Mouse (Mus musculus) cerebellum, postnatal 4 days (tissue): Measurements from ENCODE around the gene Slc44a1.

ENCODE experiments used
- DNase-seq, 2 experiments: peaks; one replicate each; pipeline ENCODE4 v3.0.0; 2022; ENCODE audit warnings: low spot score in 2 of 2, mixed read lengths in 1 of 2

The Slc44a1 gene

GRCm38 (mm10) chr4:53537101-53537500 lies 96.9 kb downstream of the Slc44a1 start:
- DNase-seq = no peak

GRCm38 (mm10) chr4:53537539-53537938 lies 97.3 kb downstream of the Slc44a1 start:
- no peak for DNase-seq

DNA sequence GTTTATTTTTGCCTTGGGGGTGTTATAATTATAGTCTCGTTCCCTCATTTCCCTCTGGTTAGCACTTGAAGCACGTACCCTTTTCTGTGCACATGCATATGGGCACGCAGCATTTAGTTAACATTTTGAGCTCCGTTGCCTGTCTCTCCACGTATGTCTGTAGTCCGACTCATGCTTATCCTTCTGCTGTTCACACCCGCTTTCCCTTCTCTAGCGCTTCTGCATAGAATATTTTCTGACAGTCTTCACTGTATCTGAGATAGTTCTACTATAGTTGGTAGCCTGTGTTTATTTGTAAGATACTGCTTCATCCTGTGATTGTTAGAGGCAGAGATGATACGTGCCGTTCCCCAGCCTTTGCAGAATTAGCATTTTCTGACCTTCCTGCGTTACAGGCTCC lies 98.4 kb downstream of the Slc44a1 start:
- DNase-seq = no peak

DNA sequence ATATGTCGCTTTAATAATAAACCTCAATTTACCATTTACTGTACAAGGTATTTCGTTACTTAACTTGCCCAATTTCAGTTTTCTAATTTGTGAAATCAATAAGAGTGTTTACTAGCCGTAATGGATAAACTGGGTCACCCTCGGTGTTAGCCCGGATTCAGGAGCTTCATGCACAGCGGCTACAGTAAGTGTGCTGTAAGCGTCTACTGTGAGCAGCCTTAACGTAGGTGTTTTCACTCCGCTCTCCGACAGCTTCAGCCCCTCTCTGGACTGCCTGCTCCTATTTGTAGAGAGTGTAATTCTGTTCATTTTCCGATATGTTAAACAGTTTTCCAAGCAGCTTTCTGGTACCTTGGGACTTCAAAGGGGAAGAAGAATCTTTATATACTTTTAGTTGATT lies 99.7 kb downstream of the Slc44a1 start:
- no peak for DNase-seq

GRCm38 (mm10) chr4:53543421-53543820 lies 103.2 kb downstream of the Slc44a1 start:
- no peak for DNase-seq

DNA sequence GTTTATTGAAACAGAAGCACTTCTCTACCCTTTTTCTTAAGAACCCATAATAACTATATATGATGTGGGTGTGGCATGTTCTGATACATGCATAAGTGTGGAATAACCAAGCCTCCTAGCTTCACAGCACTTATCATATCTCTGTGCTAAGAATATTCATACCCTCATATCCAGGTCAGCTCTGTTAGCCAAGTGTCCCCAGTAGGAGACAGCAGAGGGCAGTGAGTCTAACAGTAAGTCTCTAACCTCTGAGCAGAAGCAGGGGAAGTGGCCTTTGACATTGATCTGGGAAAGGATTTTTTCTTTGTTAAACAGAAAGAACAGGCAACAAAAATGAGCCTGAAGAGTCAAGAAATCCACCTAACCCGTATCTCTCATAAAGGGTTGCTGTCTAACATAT lies 104.7 kb downstream of the Slc44a1 start:
- no peak for DNase-seq

- DNase-seq = no peak
Observed at GRCm38 (mm10) chr4:53547381-53547780, 107.2 kb downstream of the Slc44a1 start.

- no peak for DNase-seq
Observed at GRCm38 (mm10) chr4:53549375-53549774, 109.2 kb downstream of the Slc44a1 start.

GRCm38 (mm10) chr4:53564618-53565017 lies 124.4 kb downstream of the Slc44a1 start:
- no peak for DNase-seq

GRCm38 (mm10) chr4:53567065-53567464 lies 126.9 kb downstream of the Slc44a1 start:
- DNase-seq = no peak

GRCm38 (mm10) chr4:53575558-53575957 lies 135.3 kb downstream of the Slc44a1 start:
- no peak for DNase-seq

GRCm38 (mm10) chr4:53587676-53588075 lies 147.5 kb downstream of the Slc44a1 start:
- no peak for DNase-seq

DNA sequence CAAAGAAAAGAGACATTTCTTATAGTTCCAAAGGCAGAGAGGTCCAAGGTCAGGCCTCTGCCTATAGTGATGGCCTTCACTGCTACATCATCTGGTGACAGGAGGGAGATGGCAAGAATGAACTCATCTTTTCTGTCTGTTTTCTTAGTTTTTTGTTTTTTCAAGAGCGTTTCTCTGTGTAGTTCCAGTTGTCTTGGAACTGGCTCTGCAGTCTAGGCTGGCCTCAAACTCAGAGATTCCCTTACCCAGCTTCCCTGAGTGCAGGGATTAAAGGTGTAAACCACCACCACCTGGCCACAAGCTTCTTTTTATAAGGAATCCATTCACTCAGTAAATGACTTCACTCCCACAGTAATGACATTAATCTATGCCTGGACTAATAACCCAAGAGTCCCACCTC lies 148.7 kb downstream of the Slc44a1 start:
- DNase-seq = no peak

DNA sequence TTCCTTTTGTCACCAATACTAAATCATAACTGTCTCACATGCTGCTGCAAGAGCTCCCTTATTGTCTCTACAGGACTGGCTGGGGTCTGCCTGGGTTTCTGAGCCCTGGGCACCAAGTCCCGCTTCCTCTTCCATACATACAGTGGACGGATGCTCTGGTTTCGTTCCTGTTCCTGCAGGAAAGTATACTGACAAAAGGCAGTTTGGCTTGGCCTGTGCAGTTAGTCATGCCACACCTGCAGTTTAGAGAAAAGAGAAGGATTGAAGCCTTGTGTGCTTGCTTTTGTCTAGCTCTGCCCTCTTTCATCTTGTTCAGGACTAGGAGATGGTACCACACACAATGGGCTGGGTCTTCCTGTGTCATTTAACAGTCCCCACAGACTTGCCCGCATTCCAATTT lies 149.3 kb downstream of the Slc44a1 start:
- no peak for DNase-seq

GRCm38 (mm10) chr4:53590163-53590562 lies 149.9 kb downstream of the Slc44a1 start:
- DNase-seq = no peak

- no peak for DNase-seq
Observed at GRCm38 (mm10) chr4:53590691-53591447, 150.7 kb downstream of the Slc44a1 start.

DNA sequence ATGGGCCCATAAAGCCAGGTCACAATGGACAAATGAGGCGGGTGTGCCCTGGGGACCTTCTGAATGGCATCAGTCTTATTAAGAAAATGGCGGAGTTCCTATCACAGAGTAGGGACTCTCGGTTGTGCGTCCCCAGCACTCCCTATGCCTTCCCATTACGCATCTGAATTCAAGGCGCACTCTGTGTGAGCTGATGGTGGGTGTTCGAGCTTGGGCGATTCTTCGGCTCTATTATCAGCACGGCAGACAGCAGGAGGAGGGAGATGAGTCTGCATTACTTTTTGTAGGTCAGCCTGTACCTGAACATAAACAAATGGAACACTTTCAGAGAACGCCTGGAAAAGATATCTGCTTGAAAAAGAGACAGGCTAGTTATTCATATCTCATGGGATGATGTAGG lies 151.3 kb downstream of the Slc44a1 start:
- DNase-seq = no peak

GRCm38 (mm10) chr4:53591941-53592340 lies 151.7 kb downstream of the Slc44a1 start:
- DNase-seq = no peak

GRCm38 (mm10) chr4:53592386-53592785 lies 152.2 kb downstream of the Slc44a1 start:
- no peak for DNase-seq

DNA sequence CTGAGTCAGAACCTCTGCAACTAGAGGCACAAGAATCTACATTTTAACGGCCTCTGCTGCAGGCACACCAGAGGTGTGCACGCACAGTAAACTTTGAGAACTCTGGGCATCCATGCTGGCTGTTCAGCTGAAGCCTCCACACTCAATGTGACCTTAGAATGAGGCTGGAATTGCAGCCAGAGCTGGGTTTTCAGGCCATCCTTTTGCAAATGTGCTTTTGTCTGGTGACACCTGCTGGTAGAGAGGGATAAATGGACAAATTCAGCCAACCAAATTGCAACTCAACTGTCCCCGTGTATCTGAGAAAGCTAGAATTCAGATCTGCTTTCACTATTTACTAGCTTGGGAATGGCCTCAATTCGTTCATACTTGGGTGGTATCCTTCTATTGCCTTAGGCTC lies 154.0 kb downstream of the Slc44a1 start:
- DNase-seq = peak in 1 of 2 experiments; percentile 49

DNA sequence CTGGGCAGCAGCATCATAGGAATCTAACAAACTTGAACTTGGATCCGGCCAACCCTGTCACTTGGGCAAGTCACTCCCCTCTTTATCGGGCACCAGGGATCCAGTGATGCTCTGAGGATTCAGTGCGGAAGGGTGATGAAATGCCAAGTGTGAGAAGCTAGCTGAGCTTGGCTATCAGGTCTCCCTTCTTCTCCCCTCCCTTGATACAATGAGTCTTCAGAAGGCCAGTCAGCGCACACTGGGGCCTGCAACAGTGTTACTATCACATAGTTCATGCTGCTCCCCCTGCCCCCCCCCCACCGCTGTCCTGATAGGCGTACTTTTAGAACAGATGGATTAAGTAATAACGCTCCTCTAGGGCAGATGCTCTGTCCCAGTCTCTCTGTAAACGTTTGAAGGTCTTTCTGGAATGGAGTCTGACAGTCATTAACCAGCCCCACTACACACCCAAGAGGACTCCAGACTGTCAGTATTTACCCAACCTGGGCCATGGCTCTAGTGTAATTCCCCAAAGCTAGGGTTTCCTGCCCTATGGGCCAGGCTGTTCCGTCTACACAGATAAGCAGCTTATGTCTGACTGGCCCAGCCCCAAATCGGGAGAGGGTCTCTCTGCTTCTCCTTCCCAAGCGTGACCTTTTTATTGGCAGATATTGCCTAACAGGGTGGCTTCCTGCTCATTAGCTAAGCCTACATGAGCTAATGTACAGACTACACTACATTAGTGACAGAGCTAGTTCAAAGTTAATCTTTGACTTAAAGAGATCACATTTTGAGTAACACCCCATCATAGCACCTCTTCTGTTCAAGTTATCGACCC lies 155.2 kb downstream of the Slc44a1 start:
- DNase-seq = no peak

- no peak for DNase-seq
Observed at GRCm38 (mm10) chr4:53596063-53596895, 156.1 kb downstream of the Slc44a1 start.
